Comparison of ENCODE assay signal across 8 mouse cellular contexts in genomic region chr9:96649924-96650323, GRCm38 (mm10). TPM values are rescaled to one million over a fixed set of nuclear protein-coding genes. Genes with fewer than 3 reads are reported as not detected.
DNase-seq lines count a peak whose midpoint lies in the region; ATAC-seq and TF ChIP-seq lines count a peak whose summit lies in the region.
"Had no signal": no experiment of that assay in that cellular context is flagged by ENCODE, and none has a peak within 500 bp of the region (broad histone marks: within the 10 kb centered on the region; RNA-seq: fewer than 3 reads in every experiment).

No protein-coding gene starts in this region.

- peak overlapping the region; percentile 48; the same call in 1 of the 2 replicates for H3K27ac ChIP-seq in cerebellum, adult 2 months (ENCODE audit: insufficient read depth, low read length)
- no peak overlapping the region for H3K27ac ChIP-seq in hindbrain, embryonic 16.5 days (ENCODE audit: low read depth, low read length)
- H3K27ac ChIP-seq in hindbrain, postnatal 0 days = no peak overlapping the region

- no peak overlapping the region for H3K4me2 ChIP-seq in hindbrain, embryonic 16.5 days (ENCODE audit: low read length)
- no peak overlapping the region for H3K4me2 ChIP-seq in hindbrain, postnatal 0 days (ENCODE audit: low read depth, low read length)
- H3K4me2 ChIP-seq: lung, embryonic 14.5 days had no signal

- peak; percentile 37; the same call in 1 of the 2 replicates for TF ChIP-seq POLR2A in cerebellum, adult 2 months (IDR thresholded peaks at IDR 0.05; ENCODE audit: borderline replicate concordance, insufficient read depth, low read length)

- DNase-seq in urinary bladder, postnatal 25 days (ENCODE audit: low spot score) = peak; percentile 23
- DNase-seq in urinary bladder, adult 2 months (ENCODE audit: low spot score) = no peak
- DNase-seq in cerebellum, adult 2 months = peak; percentile 84 to 94
- DNase-seq in kidney, postnatal 14 days = peak; percentile 78
- no peak for DNase-seq in hindbrain, postnatal 0 days (ENCODE audit: low spot score)
- DNase-seq in ovary, postnatal 10 days (ENCODE audit: low spot score) = no peak
- DNase-seq: lung, embryonic 14.5 days had no signal

- no peak overlapping the region for H3K9ac ChIP-seq in hindbrain, embryonic 16.5 days (ENCODE audit: low read depth, low read length)
- H3K9ac ChIP-seq in hindbrain, postnatal 0 days (replicated peaks; ENCODE audit: low read length) = no peak overlapping the region
- H3K9ac ChIP-seq: lung, embryonic 14.5 days had no signal

- no peak overlapping the region for H3K4me3 ChIP-seq in cerebellum, adult 2 months (replicated peaks; ENCODE audit: insufficient read depth, low read depth, low read length)
- no peak overlapping the region for H3K4me3 ChIP-seq in hindbrain, embryonic 16.5 days (ENCODE audit: low read length)
- H3K4me3 ChIP-seq in hindbrain, postnatal 0 days (ENCODE audit: low read length) = no peak overlapping the region

- no peak for TF ChIP-seq CTCF in cerebellum, adult 2 months (IDR thresholded peaks at IDR 0.05; ENCODE audit: borderline replicate concordance, insufficient read depth, low read depth, low read length)
- no peak for TF ChIP-seq CTCF in hindbrain, postnatal 0 days (IDR thresholded peaks at IDR 0.05; ENCODE audit: low read depth)

- H3K36me3 ChIP-seq in hindbrain, embryonic 16.5 days (ENCODE audit: control insufficient read depth, insufficient read depth, low read length) = no peaks in the 10 kb centered on the region
- no peaks in the 10 kb centered on the region for H3K36me3 ChIP-seq in hindbrain, postnatal 0 days (ENCODE audit: insufficient read depth, low read length)

- H3K27me3 ChIP-seq in cerebellum, adult 2 months (ENCODE audit: control insufficient read depth, insufficient read depth, low read length) = no peaks in the 10 kb centered on the region
- H3K27me3 ChIP-seq in hindbrain, embryonic 16.5 days (replicated peaks; ENCODE audit: control insufficient read depth, insufficient read depth, low read length) = no peaks in the 10 kb centered on the region
- no peaks in the 10 kb centered on the region for H3K27me3 ChIP-seq in hindbrain, postnatal 0 days (ENCODE audit: insufficient read depth, low read length)

- 18% methylated on average over 9 of the region's 9 CpGs for WGBS in cerebellum, adult 2 months
- WGBS in hindbrain, embryonic 16.5 days = 69% methylated on average over 9 of the region's 9 CpGs
- 69% methylated on average over 9 of the region's 9 CpGs for WGBS in hindbrain, postnatal 0 days

- no peaks in the 10 kb centered on the region for H3K9me3 ChIP-seq in hindbrain, embryonic 16.5 days (ENCODE audit: control insufficient read depth, low read length)
- H3K9me3 ChIP-seq in hindbrain, postnatal 0 days (ENCODE audit: low read length) = no peaks in the 10 kb centered on the region

- peaks cover 9% of the 10 kb centered on the region; the same call in 1 of the 2 replicates for H3K4me1 ChIP-seq in cerebellum, adult 2 months (ENCODE audit: control insufficient read depth, insufficient read depth, low read length)
- H3K4me1 ChIP-seq in hindbrain, embryonic 16.5 days (ENCODE audit: control insufficient read depth, insufficient read depth, low read depth, low read length) = no peaks in the 10 kb centered on the region
- no peaks in the 10 kb centered on the region for H3K4me1 ChIP-seq in hindbrain, postnatal 0 days (ENCODE audit: insufficient read depth, low read length)

- ATAC-seq in hindbrain, embryonic 16.5 days = no peak
- no peak for ATAC-seq in hindbrain, postnatal 0 days

RNA-seq across cellular contexts. Expression of gene Rasa2, which starts 18.5 kb away (rescaled TPM):
- polyA plus RNA-seq in urinary bladder, adult 2 months (2012; rRNA removed) = 4.2 and 4.6 TPM in 2 replicates
- 8.3 and 9.3 TPM in 2 replicates for polyA plus RNA-seq in cerebellum, adult 2 months (2012; rRNA removed)
- 17.8 and 18.3 TPM in 2 replicates for polyA plus RNA-seq in hindbrain, embryonic 16.5 days (2015; fragmentation: Nextera tagmentation; extraction: Ambion mirVana)
- 12.0 and 13.2 TPM in 2 replicates for total RNA-seq in hindbrain, postnatal 0 days (2014; rRNA removed)
- polyA plus RNA-seq in hindbrain, postnatal 0 days (2015; fragmentation: Nextera tagmentation; extraction: Ambion mirVana) = 12.9 and 16.5 TPM in 2 replicates

Comparison
In these comparisons a context has a peak if more than half of its experiments do, and no peak if none do; other contexts are left out.
1. DNase-seq: peak in urinary bladder, postnatal 25 days (single experiment), cerebellum, adult 2 months (2 of 2) and kidney, postnatal 14 days (single experiment); none in urinary bladder, adult 2 months (single experiment), hindbrain, postnatal 0 days (single experiment) and ovary, postnatal 10 days (single experiment).